Mouse (Mus musculus) intestine, embryonic 16.5 days (tissue): ENCODE data around the gene Ascl3. TPM values are rescaled to one million over a fixed set of nuclear protein-coding genes. Genes with fewer than 3 reads are reported as not detected.

Experiments used
- polyA plus RNA-seq: library from polyadenylated mRNA; unstranded; fragments of >200 nt; fragmentation: Nextera tagmentation; extraction: Ambion mirVana; gene quantifications from 2 replicates; pipeline ENCODE4 v1.2.1, GENCODE M21; 2015

Gene Ascl3
- polyA plus RNA-seq, 1 experiment from 2014 or later = 0.33 TPM

Other genes with a start within 250 kb of the Ascl3 start
- 0.01 TPM in 1 of 2 replicates, not detected in the other for gene Trim66, start 223.6 kb downstream of the Ascl3 start, polyA plus RNA-seq
- 115 and 131 TPM in 2 replicates for gene Rpl27a, start 212.6 kb downstream of the Ascl3 start, polyA plus RNA-seq
- 66.9 and 71.9 TPM in 2 replicates for gene St5, start 28.1 kb downstream of the Ascl3 start, polyA plus RNA-seq
- 37.6 and 40.9 TPM in 2 replicates for gene Akip1, start 28.0 kb downstream of the Ascl3 start, polyA plus RNA-seq
- gene BC051019, start 7.9 kb downstream of the Ascl3 start, polyA plus RNA-seq = 0.13 TPM in 1 of 2 replicates, not detected in the other
- 80.7 and 86.1 TPM in 2 replicates for gene Tmem9b, start 21.1 kb upstream of the Ascl3 start, polyA plus RNA-seq
- 0.39 and 0.80 TPM in 2 replicates for gene Nrip3, start 50.3 kb upstream of the Ascl3 start, polyA plus RNA-seq
- gene Scube2, start 134.0 kb upstream of the Ascl3 start, polyA plus RNA-seq = 2.5 and 2.9 TPM in 2 replicates
- 16.3 and 18.0 TPM in 2 replicates for gene Dennd5a, start 228.7 kb upstream of the Ascl3 start, polyA plus RNA-seq